Mouse (Mus musculus) megakaryocyte, embryonic 14.5 days (primary cell): ENCODE measurements at regions not wholly inside any gene's neighbourhood (a gene's known extent, or its start where the extent isn't known, plus 50 kb on each side); places are given as distances from the start of the nearest gene placed in this dataset.

ENCODE experiments used
- FLI1 ChIP-seq: IDR thresholded peaks from 2 replicates; pipeline ENCODE4 v1.6.1; 2012; ENCODE audit warnings: low read length, inconsistent platforms, mixed read lengths
- GATA1 ChIP-seq: IDR thresholded peaks from 3 replicates; pipeline ENCODE4 v1.6.1; 2012; ENCODE audit warnings: mixed read lengths, low read length, inconsistent platforms, borderline replicate concordance

- TF ChIP-seq GATA1 = no peak
- no peak for TF ChIP-seq FLI1
These were observed 578.3 kb upstream of the Ccdc54 start for GRCm38 (mm10) chr16:51169294-51169693.
